ENCODE assay signal across 8 mouse cellular contexts in the genomic region with DNA sequence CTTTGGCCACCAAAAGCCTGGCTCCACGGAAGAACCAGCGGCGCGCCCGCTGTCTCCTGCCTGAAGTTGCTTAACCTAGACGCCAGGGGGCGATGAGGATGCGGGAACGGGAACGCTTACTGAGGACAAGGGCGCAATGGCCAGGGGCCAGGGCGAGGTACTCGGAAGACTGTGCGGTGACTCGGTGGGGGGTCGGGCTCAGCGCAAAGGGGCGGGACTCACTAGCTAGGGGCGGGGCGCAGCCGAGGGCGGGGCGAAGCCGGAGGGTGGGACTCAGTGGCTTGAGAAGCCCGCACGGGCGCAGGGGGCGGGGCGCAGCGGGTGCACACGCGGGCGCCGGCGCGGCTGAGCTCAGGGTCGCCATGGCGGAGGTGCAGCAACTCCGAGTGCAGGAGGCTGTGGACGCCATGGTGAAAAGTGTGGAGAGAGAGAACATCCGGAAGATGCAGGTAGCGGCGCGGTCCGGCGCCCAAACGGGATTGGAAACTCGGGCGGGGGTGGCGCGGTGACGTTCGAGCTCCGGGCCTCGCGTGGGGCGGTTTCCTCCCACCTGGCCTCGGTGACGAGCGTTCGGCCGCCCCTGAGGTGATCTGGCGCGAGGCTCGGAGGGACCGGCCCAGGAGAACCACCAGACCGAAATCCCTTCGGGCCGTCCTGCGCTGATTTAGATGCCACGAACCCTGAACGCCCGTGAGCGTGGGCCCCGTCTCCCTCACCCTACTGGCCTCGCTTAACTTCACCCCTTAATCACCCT. TPM values are rescaled to one million over a fixed set of nuclear protein-coding genes. Genes with fewer than 3 reads are reported as not detected.
A peak's percentile ranks its signal among the peaks of the same experiment; 100 is the strongest.
DNase-seq lines count a peak whose midpoint lies in the region; ATAC-seq and TF ChIP-seq lines count a peak whose summit lies in the region.

Fam136a (plus strand) TSS at position 276 of the 754 bp plus-strand sequence.

- peak within 1 kb of the TSS; percentile 82 for H3K4me2 ChIP-seq in forebrain, embryonic 15.5 days (replicated peaks)

- peak; percentile 83 for TF ChIP-seq CTCF in lung, adult 2 months (IDR thresholded peaks at IDR 0.05; ENCODE audit: insufficient read depth, low read length)

- peak within 1 kb of the TSS; percentile 82 to 97 for H3K4me3 ChIP-seq in ES-E14 (ENCODE audit: insufficient read depth in 1 of 2, low read depth in 1 of 2, low read length in 2 of 2, poor library complexity in 1 of 2, severe bottlenecking in 1 of 2)
- peak within 1 kb of the TSS; percentile 77 for H3K4me3 ChIP-seq in forebrain, embryonic 15.5 days
- peak within 1 kb of the TSS; percentile 66 for H3K4me3 ChIP-seq in lung, adult 2 months (replicated peaks; ENCODE audit: extremely low read depth, low read depth, low read length)

- under 1% methylated on average over 74 of the region's 76 CpGs for WGBS in forebrain, embryonic 15.5 days
- whole genome bisulfite sequencing in lung, adult 2 months, result under 1% methylated on average over 76 of the region's 76 CpGs

- peaks cover 0 to 5% of the 10 kb centered on the region in 2 experiments; a peak in 1 of 4 replicates for H3K4me1 ChIP-seq in ES-E14 (ENCODE audit: control insufficient read depth in 2 of 2, insufficient read depth in 2 of 2, low read length in 2 of 2, poor library complexity in 1 of 2)
- H3K4me1 ChIP-seq in forebrain, embryonic 15.5 days, result peaks cover 20% of the 10 kb centered on the region
- H3K4me1 ChIP-seq in lung, adult 2 months (ENCODE audit: control insufficient read depth, insufficient read depth, low read length), result 0 out of 2 replicates have a peak, but pooled peaks cover 3% of the 10 kb centered on the region

- in situ Hi-C loops in ES-E14 (cut with MboI; ENCODE audit: low sequenced_read_pairs in 2 of 2, unreplicated experiment in 2 of 2), result loop anchor here in 1 of 2 experiments (25.0 kb wide), 1 partner anchor 228 kb away; no protein-coding TSS in a partner anchor

- H3K27ac ChIP-seq in ES-E14 (ENCODE audit: insufficient read depth, low read depth, low read length, poor library complexity, severe bottlenecking), result peak within 1 kb of the TSS; percentile 68
- peak within 1 kb of the TSS; percentile 89 for H3K27ac ChIP-seq in forebrain, embryonic 15.5 days (replicated peaks)

- ATAC-seq in forebrain, embryonic 15.5 days (replicated peaks), result peak; percentile 91
- ATAC-seq in neutrophil, adult 5-6 weeks (ENCODE audit: extremely low read depth, insufficient number of reproducible peaks, low FRiP score, poor library complexity, severe bottlenecking), result peak; percentile 94

- peak within 1 kb of the TSS; percentile 98 for H3K9ac ChIP-seq in ES-E14 (ENCODE audit: insufficient read depth, low read depth, low read length, poor library complexity, severe bottlenecking)
- peak within 1 kb of the TSS; percentile 72 for H3K9ac ChIP-seq in forebrain, embryonic 15.5 days (replicated peaks)

- peaks cover 9% of the 10 kb centered on the region for H3K36me3 ChIP-seq in ES-E14 (ENCODE audit: control insufficient read depth, insufficient read depth, low read length, poor library complexity, severe bottlenecking)
- peaks cover 10% of the 10 kb centered on the region; the same call in 1 of the 2 replicates for H3K36me3 ChIP-seq in forebrain, embryonic 15.5 days

- DNase-seq in ES-E14 (ENCODE audit: low read depth, low spot score), result peak; percentile 98
- DNase-seq in cerebellum, adult 11-12 months, result peak; percentile 92
- DNase-seq in heart, postnatal 25 days (ENCODE audit: low spot score), result peak; percentile 86
- peak; percentile 85 to 94 for DNase-seq in layer of hippocampus, adult 18-20 months (ENCODE audit: low spot score in 2 of 2)
- DNase-seq in lung, adult 2 months, result peak; percentile 91
- DNase-seq in thymus, adult 18-20 months, result peak; percentile 90 to 92

- H3K27me3 ChIP-seq in forebrain, embryonic 15.5 days, result no peaks in the 10 kb centered on the region

- TF ChIP-seq POLR2A in lung, adult 2 months (IDR thresholded peaks at IDR 0.05; ENCODE audit: borderline replicate concordance, extremely low read depth, low read depth, low read length), result peak; percentile 62; the same call in 1 of the 2 replicates

- intact Hi-C loops in heart, postnatal 25 days (cut with DNase I), result loop anchor here (2.0 to 10.0 kb wide), 4 partner anchors 37 to 431 kb away; partner anchors contain the start of gene Add2

- H3K9me3 ChIP-seq in ES-E14 (ENCODE audit: control insufficient read depth, insufficient read depth, low read depth, low read length), result no peaks in the 10 kb centered on the region
- no peaks in the 10 kb centered on the region for H3K9me3 ChIP-seq in forebrain, embryonic 15.5 days

TF ChIP-seq in ES-E14, 5 proteins besides CTCF, POLR2A, EP300 and RAD21:
- TF ChIP-seq MAFK (IDR thresholded peaks at IDR 0.05; ENCODE audit: insufficient read depth, low read depth, low read length), result no peak

RNA-seq across cellular contexts. Expression of gene Fam136a, which starts in this region (rescaled TPM):
- total RNA-seq in ES-E14 (2012; rRNA removed), result 100 and 116 TPM in 2 replicates
- 119 and 123 TPM in 2 replicates for polyA plus RNA-seq in forebrain, embryonic 15.5 days (2015; fragmentation: Nextera tagmentation; extraction: Ambion mirVana)
- 10 to 100 TPM; 25.2 to 29.7 TPM for total RNA-seq in heart, postnatal 25 days (2021)
- 10 to 100 TPM; 29.2 to 31.6 TPM for total RNA-seq in layer of hippocampus, adult 18-20 months (2021)
- 8.3 and 8.5 TPM in 2 replicates for polyA plus RNA-seq in lung, adult 2 months (2012; rRNA removed)
- 15.3 and 23.0 TPM in 2 replicates for total RNA-seq in neutrophil, adult 5-6 weeks (2017)

Comparison
In these comparisons a context has a peak if more than half of its experiments do, and no peak if none do; other contexts are left out.
1. Peak in every context shown above with its lines: DNase-seq, ATAC-seq, H3K4me3 ChIP-seq and H3K27ac ChIP-seq.
2. RNA of gene Fam136a (polyA plus RNA-seq): 119 to 123 TPM in forebrain, embryonic 15.5 days; 8.3 to 8.5 TPM in lung, adult 2 months; every median in the first group is over 10 times any median in the second.